Mouse (Mus musculus) intestine, postnatal 0 days (tissue): ENCODE data around the gene Frmd4b. TPM values are rescaled to one million over a fixed set of nuclear protein-coding genes. Genes with fewer than 3 reads are reported as not detected.

Source experiments
- ATAC-seq: fragments of 200-750 bp; cut with Nextera tagmentation; 2 replicates; pipeline ENCODE4 v1.8.0; 2017; ENCODE audit warnings: mild to moderate bottlenecking, moderate TSS enrichment, moderate library complexity
- H3K27ac ChIP-seq: fragments of 300-500 bp; sonication (generic); 2 replicates; pipeline ENCODE4 v1.5.1; 2014; ENCODE audit warnings: mild to moderate bottlenecking, low read depth, low read length, moderate library complexity
- H3K27me3 ChIP-seq: fragments of 300-500 bp; sonication (generic); replicated peaks from 2 replicates; pipeline ENCODE4 v1.6.1; 2014; ENCODE audit warnings: low read length, mixed read lengths; ENCODE audit not compliant: control insufficient read depth, insufficient read depth
- H3K36me3 ChIP-seq: fragments of 300-500 bp; sonication (generic); 2 replicates; pipeline ENCODE4 v1.6.1; 2014; ENCODE audit warnings: mild to moderate bottlenecking, moderate library complexity; ENCODE audit not compliant: control insufficient read depth, insufficient read depth
- H3K4me1 ChIP-seq: fragments of 300-500 bp; sonication (generic); replicated peaks from 2 replicates; pipeline ENCODE4 v1.6.1; 2014; ENCODE audit warnings: antibody characterized with exemption, low read length, mixed read lengths; ENCODE audit not compliant: control insufficient read depth, insufficient read depth
- H3K4me2 ChIP-seq: fragments of 300-500 bp; sonication (generic); replicated peaks from 2 replicates; pipeline ENCODE4 v1.6.1; 2014; ENCODE audit warnings: low read depth, mild to moderate bottlenecking, moderate library complexity
- H3K4me3 ChIP-seq: fragments of 300-500 bp; sonication (generic); 2 replicates; pipeline ENCODE4 v1.5.1; 2014; ENCODE audit warnings: low read depth, low read length
- H3K9ac ChIP-seq: fragments of 300-500 bp; sonication (generic); 2 replicates; pipeline ENCODE4 v1.6.1; 2014; ENCODE audit warnings: mild to moderate bottlenecking, low read depth, low read length
- H3K9me3 ChIP-seq: fragments of 300-500 bp; sonication (generic); 2 replicates; pipeline ENCODE4 v1.6.1; 2016; ENCODE audit warnings: mixed run types; ENCODE audit not compliant: control insufficient read depth
- CTCF ChIP-seq: sonication (generic); IDR thresholded peaks from 2 replicates; pipeline ENCODE4 v1.5.1; 2016; ENCODE audit warnings: low read depth, mild to moderate bottlenecking, control low read depth, antibody characterized with exemption, moderate library complexity
- WGBS: fragments of 180-500 bp; shearing (Covaris S2); extraction: QIAGEN DNeasy Blood & Tissue Kit; methylation state at CpG from one replicate; pipeline ENCODE4 v1.1.7; 2014; 5-methylcytosine and 5-hydroxymethylcytosine counted together
- polyA plus RNA-seq: library from polyadenylated mRNA; unstranded; fragments of >200 nt; fragmentation: Nextera tagmentation; extraction: Ambion mirVana; gene quantifications from 2 replicates; pipeline ENCODE4 v1.2.1, GENCODE M21; 2015

The Frmd4b gene
- polyA plus RNA-seq, 1 experiment from 2014 or later: 5.1 TPM

DNA sequence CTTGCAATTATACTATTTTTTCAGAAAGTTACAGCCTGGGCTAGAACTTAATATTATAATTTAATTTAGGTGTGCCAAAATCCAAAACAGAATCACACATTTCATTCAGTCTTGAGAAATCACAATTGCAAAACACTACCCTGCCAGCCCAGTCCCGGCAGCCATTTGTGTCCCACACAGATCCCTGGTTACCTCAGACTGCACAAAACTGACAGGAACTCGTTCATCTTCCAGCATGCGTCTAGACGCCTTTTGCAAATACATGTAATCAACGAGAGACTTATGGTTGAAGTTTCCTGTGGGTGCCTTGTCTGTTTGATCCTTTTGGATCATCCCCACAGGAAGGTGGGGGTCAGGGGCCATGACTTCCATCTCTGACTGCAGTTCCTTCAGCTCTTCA, 365.3 kb downstream of the Frmd4b start:
- Histone ChIP-seq H3K27me3 (no peaks in the 10 kb centered on the region), H3K9ac (no peak overlapping the region), H3K27ac (no peak overlapping the region), H3K9me3 (no peaks in the 10 kb centered on the region), H3K4me3 (no peak overlapping the region), H3K36me3 (no peaks in the 10 kb centered on the region), H3K4me2 (no peak overlapping the region), H3K4me1 (no peaks in the 10 kb centered on the region)
- 45% methylated on average over 5 of the region's 5 CpGs for WGBS
- TF ChIP-seq CTCF: no peak
- no peak for ATAC-seq

DNA sequence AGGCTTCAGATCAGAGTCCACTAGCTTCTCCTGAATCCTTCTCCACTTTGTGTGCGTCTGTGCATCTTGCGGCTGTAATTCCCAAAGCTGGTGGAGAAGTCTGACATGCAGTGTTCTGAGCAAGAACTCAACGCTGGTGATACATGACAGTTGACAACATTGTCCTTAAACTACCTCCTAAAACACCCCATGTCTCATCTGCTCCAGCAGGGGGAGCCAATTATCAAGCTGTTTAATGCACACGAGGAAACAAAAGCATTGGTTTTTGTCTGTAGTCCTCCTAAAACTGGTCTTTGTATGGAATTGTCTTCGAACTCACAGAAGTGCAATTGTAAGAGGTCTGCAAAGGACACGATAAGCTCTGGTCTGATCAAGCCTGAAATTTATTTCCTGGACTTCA, 366.4 kb downstream of the Frmd4b start:
- H3K36me3 ChIP-seq: no peaks in the 10 kb centered on the region
- no peaks in the 10 kb centered on the region for H3K27me3 ChIP-seq
- no peaks in the 10 kb centered on the region for H3K4me1 ChIP-seq
- no peak overlapping the region for H3K9ac ChIP-seq
- H3K27ac ChIP-seq: no peak overlapping the region
- peak; percentile 90 for TF ChIP-seq CTCF
- no peak overlapping the region for H3K4me3 ChIP-seq
- WGBS: 35% methylated on average over 6 of the region's 6 CpGs
- no peak for ATAC-seq
- no peak overlapping the region for H3K4me2 ChIP-seq
- no peaks in the 10 kb centered on the region for H3K9me3 ChIP-seq

DNA sequence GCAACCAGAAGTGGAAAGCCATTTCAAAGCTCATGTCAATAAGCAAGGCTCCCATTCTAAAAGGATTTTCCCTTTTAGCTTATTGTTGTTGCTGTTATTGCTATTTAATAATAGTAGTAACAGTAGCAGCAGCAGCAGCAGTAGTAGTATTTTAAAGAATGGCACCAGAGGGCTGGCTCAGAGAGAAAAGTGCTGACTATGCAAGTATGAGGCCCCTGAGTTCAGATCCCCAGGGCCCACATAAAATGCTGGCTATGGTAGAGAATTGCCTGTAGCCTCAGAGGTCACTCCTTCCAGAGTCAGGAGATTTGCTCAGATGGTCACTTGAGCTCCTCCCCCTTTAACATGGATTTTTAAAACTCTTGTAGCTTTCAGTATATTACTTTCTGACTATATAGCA, 372.1 kb downstream of the Frmd4b start:
- no peak for ATAC-seq
- no peak overlapping the region for H3K4me2 ChIP-seq
- no peaks in the 10 kb centered on the region for H3K4me1 ChIP-seq
- H3K27me3 ChIP-seq: no peaks in the 10 kb centered on the region
- no peak overlapping the region for H3K9ac ChIP-seq
- no peak overlapping the region for H3K27ac ChIP-seq
- no peak for TF ChIP-seq CTCF
- H3K36me3 ChIP-seq: no peaks in the 10 kb centered on the region
- no peak overlapping the region for H3K4me3 ChIP-seq
- no peaks in the 10 kb centered on the region for H3K9me3 ChIP-seq

DNA sequence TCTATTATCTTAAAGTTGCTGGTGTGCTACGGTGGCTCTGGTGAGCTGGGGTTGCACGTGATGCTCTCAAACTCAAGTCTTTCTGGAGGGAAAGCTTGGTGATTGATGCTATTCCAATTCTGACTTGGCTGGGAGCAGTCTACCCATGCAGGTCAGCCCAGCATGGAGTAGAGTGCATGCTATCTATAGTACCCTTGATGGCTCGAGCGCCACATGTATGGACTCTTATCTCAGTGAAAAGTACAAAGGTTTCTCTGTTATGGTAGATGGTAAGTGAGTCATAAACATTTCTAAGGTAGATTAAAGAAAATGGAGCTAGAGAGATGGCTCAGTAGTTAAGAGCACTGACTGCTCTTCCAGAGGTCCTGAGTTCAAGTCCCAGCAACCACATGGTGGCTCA, 374.8 kb downstream of the Frmd4b start:
- Histone ChIP-seq H3K9me3 (0 out of 2 replicates have a peak, but pooled peaks cover 3% of the 10 kb centered on the region), H3K4me3 (no peak overlapping the region), H3K36me3 (no peaks in the 10 kb centered on the region), H3K4me2 (no peak overlapping the region), H3K9ac (no peak overlapping the region), H3K27ac (no peak overlapping the region), H3K27me3 (no peaks in the 10 kb centered on the region), H3K4me1 (no peaks in the 10 kb centered on the region)
- peak; percentile 80 for ATAC-seq
- TF ChIP-seq CTCF: no peak
- WGBS: 68% methylated on average over 4 of the region's 4 CpGs

DNA sequence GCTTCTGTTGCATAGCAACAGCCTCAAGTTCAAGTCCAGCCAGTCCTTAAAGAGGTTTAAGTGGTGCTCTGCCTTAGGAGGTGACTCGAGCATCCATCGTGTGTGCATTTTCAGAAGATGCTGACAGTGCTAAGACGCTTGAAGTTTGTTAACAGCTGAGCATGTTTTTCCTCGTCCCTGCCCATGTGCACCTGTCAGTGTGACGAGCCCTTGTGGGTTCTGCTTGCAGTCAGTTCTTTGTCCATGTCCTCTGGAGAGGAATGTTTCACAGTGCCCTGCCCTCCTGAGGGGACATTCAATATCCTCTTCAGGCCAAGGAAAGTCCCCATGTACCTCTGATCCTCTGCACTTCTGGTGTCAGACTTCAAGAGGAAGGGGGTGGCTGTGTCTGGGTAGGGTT, 377.2 kb downstream of the Frmd4b start:
- Histone ChIP-seq H3K4me1 (no peaks in the 10 kb centered on the region), H3K27ac (no peak overlapping the region), H3K9me3 (0 out of 2 replicates have a peak, but pooled peaks cover 3% of the 10 kb centered on the region), H3K27me3 (no peaks in the 10 kb centered on the region), H3K4me2 (no peak overlapping the region), H3K9ac (no peak overlapping the region), H3K36me3 (no peaks in the 10 kb centered on the region), H3K4me3 (no peak overlapping the region)
- no peak for TF ChIP-seq CTCF
- WGBS: 91% methylated on average over 5 of the region's 5 CpGs
- no peak for ATAC-seq

DNA sequence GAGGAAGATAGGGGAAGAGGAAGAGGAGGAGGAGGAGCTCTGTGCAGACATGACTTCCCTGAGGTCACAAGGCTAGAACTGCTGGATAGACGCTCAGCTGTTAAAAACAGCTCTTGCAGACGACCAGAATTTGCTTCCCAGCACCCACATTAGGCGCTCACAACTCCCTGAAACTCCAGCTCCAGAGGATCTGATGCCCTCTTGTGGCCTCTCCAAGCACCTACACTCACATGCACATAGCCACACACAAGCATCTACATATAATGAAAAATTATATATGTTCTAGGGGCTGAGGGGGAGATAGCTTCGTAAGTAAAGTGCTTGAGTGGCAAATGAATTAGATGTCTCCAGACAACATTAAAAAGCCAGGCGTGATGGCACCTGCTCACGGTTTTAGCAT, 378.0 kb downstream of the Frmd4b start:
- 0 out of 2 replicates have a peak, but pooled peaks cover 3% of the 10 kb centered on the region for H3K9me3 ChIP-seq
- WGBS: 94% methylated on average over 6 of the region's 6 CpGs
- H3K4me3 ChIP-seq: no peak overlapping the region
- no peaks in the 10 kb centered on the region for H3K4me1 ChIP-seq
- H3K27ac ChIP-seq: no peak overlapping the region
- no peak overlapping the region for H3K9ac ChIP-seq
- H3K36me3 ChIP-seq: no peaks in the 10 kb centered on the region
- no peak; the same call in 1 of the 2 replicates for TF ChIP-seq CTCF
- H3K27me3 ChIP-seq: no peaks in the 10 kb centered on the region
- H3K4me2 ChIP-seq: no peak overlapping the region
- ATAC-seq: no peak

Other genes with a start within 250 kb of the Frmd4b start
- 0.74 and 0.85 TPM in 2 replicates for gene Mitf, start 189.5 kb upstream of the Frmd4b start, polyA plus RNA-seq